Mouse (Mus musculus) midbrain, embryonic 10.5 days (tissue): ENCODE results near the gene Itpr1. TPM values are rescaled to one million over a fixed set of nuclear protein-coding genes. Genes with fewer than 3 reads are reported as not detected.

Experiments
- DNase-seq: peaks from one replicate; pipeline ENCODE4 v3.0.0-alpha.2; 2017; ENCODE audit warnings: low spot score
- H3K27ac ChIP-seq: fragments of 300-500 bp; sonication (generic); replicated peaks from 2 replicates; pipeline ENCODE4 v1.5.1; 2016; ENCODE audit warnings: mild to moderate bottlenecking
- H3K27me3 ChIP-seq: fragments of 300-500 bp; sonication (generic); 2 replicates; pipeline ENCODE4 v1.6.1; 2016; ENCODE audit warnings: low read depth, mild to moderate bottlenecking; ENCODE audit not compliant: poor library complexity, severe bottlenecking
- H3K36me3 ChIP-seq: fragments of 300-500 bp; sonication (generic); 2 replicates; pipeline ENCODE4 v1.6.1; 2016; ENCODE audit warnings: mild to moderate bottlenecking, moderate library complexity
- H3K4me1 ChIP-seq: fragments of 300-500 bp; sonication (generic); 2 replicates; pipeline ENCODE4 v1.6.1; 2016
- H3K4me3 ChIP-seq: fragments of 300-500 bp; sonication (generic); 2 replicates; pipeline ENCODE4 v1.5.1; 2016; ENCODE audit warnings: mild to moderate bottlenecking, moderate library complexity
- H3K9me3 ChIP-seq: fragments of 300-500 bp; sonication (generic); replicated peaks from 2 replicates; pipeline ENCODE4 v1.6.1; 2016; ENCODE audit warnings: mild to moderate bottlenecking
- WGBS: fragments of 180-500 bp; shearing (Covaris S2); methylation state at CpG from one replicate; pipeline ENCODE4 v1.1.7; 2016; 5-methylcytosine and 5-hydroxymethylcytosine counted together
- polyA plus RNA-seq: library from polyadenylated mRNA; unstranded; fragments of >200 nt; fragmentation: Nextera tagmentation; extraction: Ambion mirVana; gene quantifications from 2 replicates; pipeline ENCODE4 v1.2.1, GENCODE M21; 2016

The Itpr1 gene
- polyA plus RNA-seq, 1 experiment from 2014 or later = 7.2 TPM

- H3K4me3 ChIP-seq = no peak overlapping the region
- H3K27me3 ChIP-seq = no peaks in the 10 kb centered on the region
- no peak overlapping the region for H3K27ac ChIP-seq
- DNase-seq = no peak
- peaks cover 9% of the 10 kb centered on the region for H3K36me3 ChIP-seq
- WGBS = 87% methylated on average over 12 of the region's 12 CpGs
- H3K9me3 ChIP-seq = no peaks in the 10 kb centered on the region
- no peaks in the 10 kb centered on the region for H3K4me1 ChIP-seq
Measured at GRCm38 (mm10) chr6:108517241-108517981, 304.5 kb downstream of the Itpr1 start.

GRCm38 (mm10) chr6:108517986-108518385 is 305.1 kb downstream of the Itpr1 start:
- Histone ChIP-seq H3K27ac (no peak overlapping the region), H3K36me3 (peaks cover 10% of the 10 kb centered on the region), H3K4me3 (no peak overlapping the region), H3K4me1 (no peaks in the 10 kb centered on the region), H3K9me3 (no peaks in the 10 kb centered on the region), H3K27me3 (no peaks in the 10 kb centered on the region)
- DNase-seq = no peak
- WGBS = 91% methylated on average over 1 of the region's 1 CpGs

GRCm38 (mm10) chr6:108518552-108518951 is 305.7 kb downstream of the Itpr1 start:
- 85% methylated on average over 14 of the region's 14 CpGs for WGBS
- no peaks in the 10 kb centered on the region for H3K27me3 ChIP-seq
- no peak overlapping the region for H3K4me3 ChIP-seq
- no peak overlapping the region for H3K27ac ChIP-seq
- no peaks in the 10 kb centered on the region for H3K4me1 ChIP-seq
- no peaks in the 10 kb centered on the region for H3K9me3 ChIP-seq
- DNase-seq = no peak
- H3K36me3 ChIP-seq = peaks cover 14% of the 10 kb centered on the region

GRCm38 (mm10) chr6:108519327-108519726 is 306.4 kb downstream of the Itpr1 start:
- Histone ChIP-seq H3K9me3 (no peaks in the 10 kb centered on the region), H3K27me3 (no peaks in the 10 kb centered on the region), H3K4me1 (no peaks in the 10 kb centered on the region), H3K4me3 (no peak overlapping the region), H3K27ac (no peak overlapping the region), H3K36me3 (peaks cover 20% of the 10 kb centered on the region)
- WGBS = 95% methylated on average over 9 of the region's 9 CpGs
- DNase-seq = no peak

- no peak overlapping the region for H3K27ac ChIP-seq
- H3K36me3 ChIP-seq = peaks cover 20% of the 10 kb centered on the region
- 93% methylated on average over 16 of the region's 16 CpGs for WGBS
- H3K9me3 ChIP-seq = no peaks in the 10 kb centered on the region
- no peak overlapping the region for H3K4me3 ChIP-seq
- no peaks in the 10 kb centered on the region for H3K4me1 ChIP-seq
- no peak for DNase-seq
- no peaks in the 10 kb centered on the region for H3K27me3 ChIP-seq
Measured at GRCm38 (mm10) chr6:108523956-108524616, 311.2 kb downstream of the Itpr1 start.

- Histone ChIP-seq H3K27ac (no peak overlapping the region), H3K36me3 (peaks cover 15% of the 10 kb centered on the region; the same call in 1 of the 2 replicates), H3K9me3 (no peaks in the 10 kb centered on the region), H3K4me3 (no peak overlapping the region), H3K27me3 (no peaks in the 10 kb centered on the region), H3K4me1 (no peaks in the 10 kb centered on the region)
- 93% methylated on average over 10 of the region's 10 CpGs for WGBS
- DNase-seq = no peak
Measured at GRCm38 (mm10) chr6:108524617-108525010, 311.7 kb downstream of the Itpr1 start.

GRCm38 (mm10) chr6:108527560-108527959 is 314.7 kb downstream of the Itpr1 start:
- Histone ChIP-seq H3K27ac (no peak overlapping the region), H3K36me3 (0 out of 2 replicates have a peak, but pooled peaks cover 11% of the 10 kb centered on the region), H3K9me3 (no peaks in the 10 kb centered on the region), H3K27me3 (no peaks in the 10 kb centered on the region), H3K4me1 (peaks cover 19% of the 10 kb centered on the region), H3K4me3 (no peak overlapping the region)
- WGBS = 81% methylated on average over 3 of the region's 3 CpGs
- DNase-seq = no peak

GRCm38 (mm10) chr6:108527993-108528392 is 315.1 kb downstream of the Itpr1 start:
- no peak for DNase-seq
- H3K36me3 ChIP-seq = 0 out of 2 replicates have a peak, but pooled peaks cover 10% of the 10 kb centered on the region
- no peak overlapping the region for H3K4me3 ChIP-seq
- H3K27me3 ChIP-seq = no peaks in the 10 kb centered on the region
- H3K4me1 ChIP-seq = peaks cover 19% of the 10 kb centered on the region
- H3K27ac ChIP-seq = no peak overlapping the region
- H3K9me3 ChIP-seq = no peaks in the 10 kb centered on the region

GRCm38 (mm10) chr6:108529150-108529549 is 316.3 kb downstream of the Itpr1 start:
- Histone ChIP-seq H3K27me3 (no peaks in the 10 kb centered on the region), H3K27ac (no peak overlapping the region), H3K36me3 (0 out of 2 replicates have a peak, but pooled peaks cover 1% of the 10 kb centered on the region), H3K4me3 (no peak overlapping the region), H3K9me3 (no peaks in the 10 kb centered on the region), H3K4me1 (peaks cover 19% of the 10 kb centered on the region)
- 93% methylated on average over 3 of the region's 3 CpGs for WGBS
- DNase-seq = no peak

- Histone ChIP-seq H3K4me3 (no peak overlapping the region), H3K9me3 (no peaks in the 10 kb centered on the region), H3K27me3 (no peaks in the 10 kb centered on the region), H3K27ac (peak overlapping the region; percentile 59), H3K4me1 (peaks cover 19% of the 10 kb centered on the region), H3K36me3 (no peaks in the 10 kb centered on the region)
- WGBS = 37% methylated on average over 6 of the region's 6 CpGs
- DNase-seq = no peak
Measured at GRCm38 (mm10) chr6:108530781-108531323, 318.0 kb downstream of the Itpr1 start.

GRCm38 (mm10) chr6:108531324-108532311 is 318.7 kb downstream of the Itpr1 start:
- Histone ChIP-seq H3K9me3 (no peaks in the 10 kb centered on the region), H3K27ac (peak overlapping the region; percentile 59), H3K27me3 (no peaks in the 10 kb centered on the region), H3K4me3 (no peak overlapping the region), H3K4me1 (peaks cover 19% of the 10 kb centered on the region), H3K36me3 (no peaks in the 10 kb centered on the region)
- 37% methylated on average over 12 of the region's 12 CpGs for WGBS
- DNase-seq = no peak

- 85% methylated on average over 10 of the region's 10 CpGs for WGBS
- H3K4me1 ChIP-seq = peaks cover 19% of the 10 kb centered on the region
- no peak for DNase-seq
- H3K27ac ChIP-seq = peak overlapping the region; percentile 38; the same call in 1 of the 2 replicates
- no peak overlapping the region for H3K4me3 ChIP-seq
- H3K9me3 ChIP-seq = no peaks in the 10 kb centered on the region
- H3K36me3 ChIP-seq = no peaks in the 10 kb centered on the region
- H3K27me3 ChIP-seq = no peaks in the 10 kb centered on the region
Measured at GRCm38 (mm10) chr6:108532486-108533179, 319.7 kb downstream of the Itpr1 start.
